Mouse (Mus musculus) liver, embryonic 15.5 days (tissue): ENCODE results near the gene Ston2. TPM values are rescaled to one million over a fixed set of nuclear protein-coding genes. Genes with fewer than 3 reads are reported as not detected.
A peak's percentile ranks its signal among the peaks of the same experiment; 100 is the strongest.

Experiments used
- ATAC-seq: fragments of 200-750 bp; cut with Nextera tagmentation; 2 replicates; pipeline ENCODE4 v1.8.0; 2017; ENCODE audit warnings: moderate number of reproducible peaks, mild to moderate bottlenecking, moderate library complexity; ENCODE audit not compliant: insufficient read depth
- H3K27ac ChIP-seq: fragments of 300-500 bp; sonication (generic); replicated peaks from 2 replicates; pipeline ENCODE4 v1.5.1; 2015; ENCODE audit warnings: mild to moderate bottlenecking, inconsistent platforms
- H3K27me3 ChIP-seq: fragments of 300-500 bp; sonication (generic); 2 replicates; pipeline ENCODE4 v1.6.1; 2015; ENCODE audit warnings: mild to moderate bottlenecking, inconsistent platforms
- H3K36me3 ChIP-seq: fragments of 300-500 bp; sonication (generic); replicated peaks from 2 replicates; pipeline ENCODE4 v1.6.1; 2015; ENCODE audit warnings: moderate library complexity, mild to moderate bottlenecking, inconsistent platforms
- H3K4me1 ChIP-seq: fragments of 300-500 bp; sonication (generic); replicated peaks from 2 replicates; pipeline ENCODE4 v1.6.1; 2015; ENCODE audit warnings: inconsistent platforms
- H3K4me2 ChIP-seq: fragments of 300-500 bp; sonication (generic); 2 replicates; pipeline ENCODE4 v1.6.1; 2015; ENCODE audit warnings: moderate library complexity, mild to moderate bottlenecking, inconsistent platforms
- H3K4me3 ChIP-seq: fragments of 300-500 bp; sonication (generic); replicated peaks from 2 replicates; pipeline ENCODE4 v1.5.1; 2015; ENCODE audit warnings: mild to moderate bottlenecking, inconsistent platforms
- H3K9ac ChIP-seq: fragments of 300-500 bp; sonication (generic); 2 replicates; pipeline ENCODE4 v1.6.1; 2015; ENCODE audit warnings: moderate library complexity, mild to moderate bottlenecking, inconsistent platforms
- H3K9me3 ChIP-seq: fragments of 300-500 bp; sonication (generic); replicated peaks from 2 replicates; pipeline ENCODE4 v1.6.1; 2016; ENCODE audit warnings: inconsistent platforms
- WGBS: fragments of 180-500 bp; shearing (Covaris S2); methylation state at CpG from one replicate; pipeline ENCODE4 v1.1.7; 2015; ENCODE audit warnings: mixed read lengths; ENCODE audit not compliant: insufficient replicate concordance; 5-methylcytosine and 5-hydroxymethylcytosine counted together
- polyA plus RNA-seq: library from polyadenylated mRNA; unstranded; fragments of >200 nt; fragmentation: Nextera tagmentation; extraction: Ambion mirVana; gene quantifications from 2 replicates; pipeline ENCODE4 v1.2.1, GENCODE M21; 2015

The Ston2 gene
- polyA plus RNA-seq, 1 experiment from 2014 or later, result 13.6 TPM

- Histone ChIP-seq H3K9me3 (no peaks in the 10 kb centered on the region), H3K4me1 (peaks cover 11% of the 10 kb centered on the region), H3K27me3 (no peaks in the 10 kb centered on the region), H3K9ac (no peak overlapping the region), H3K4me3 (no peak overlapping the region), H3K4me2 (no peak overlapping the region), H3K27ac (no peak overlapping the region), H3K36me3 (no peaks in the 10 kb centered on the region)
- WGBS, result 78% methylated on average over 14 of the region's 14 CpGs
- ATAC-seq, result no peak
Observed at GRCm38 (mm10) chr12:91679320-91680064, 108.7 kb downstream of the Ston2 start.

- Histone ChIP-seq H3K27ac (no peak overlapping the region), H3K4me1 (no peaks in the 10 kb centered on the region; the same call in 1 of the 2 replicates), H3K9me3 (no peaks in the 10 kb centered on the region), H3K9ac (no peak overlapping the region), H3K27me3 (no peaks in the 10 kb centered on the region), H3K4me3 (no peak overlapping the region), H3K4me2 (no peak overlapping the region), H3K36me3 (no peaks in the 10 kb centered on the region)
- WGBS, result 66% methylated on average over 9 of the region's 9 CpGs
- no peak for ATAC-seq
Observed at GRCm38 (mm10) chr12:91675937-91676336, 112.2 kb downstream of the Ston2 start.

GRCm38 (mm10) chr12:91673141-91673540 lies 115.0 kb downstream of the Ston2 start:
- Histone ChIP-seq H3K36me3 (no peaks in the 10 kb centered on the region), H3K27ac (no peak overlapping the region), H3K9me3 (no peaks in the 10 kb centered on the region), H3K4me2 (no peak overlapping the region), H3K27me3 (no peaks in the 10 kb centered on the region), H3K9ac (no peak overlapping the region), H3K4me3 (no peak overlapping the region), H3K4me1 (peaks cover 12% of the 10 kb centered on the region)
- ATAC-seq, result no peak
- WGBS, result 67% methylated on average over 6 of the region's 6 CpGs

- H3K27me3 ChIP-seq, result no peaks in the 10 kb centered on the region
- H3K27ac ChIP-seq, result no peak overlapping the region
- 80% methylated on average over 7 of the region's 7 CpGs for WGBS
- H3K4me1 ChIP-seq, result peaks cover 18% of the 10 kb centered on the region
- H3K9ac ChIP-seq, result no peak overlapping the region
- H3K9me3 ChIP-seq, result no peaks in the 10 kb centered on the region
- H3K4me2 ChIP-seq, result no peak overlapping the region
- ATAC-seq, result no peak
- H3K36me3 ChIP-seq, result no peaks in the 10 kb centered on the region
- H3K4me3 ChIP-seq, result no peak overlapping the region
Observed at GRCm38 (mm10) chr12:91672528-91672927, 115.7 kb downstream of the Ston2 start.

GRCm38 (mm10) chr12:91668529-91669245 lies 119.5 kb downstream of the Ston2 start:
- Histone ChIP-seq H3K9me3 (no peaks in the 10 kb centered on the region), H3K27me3 (no peaks in the 10 kb centered on the region), H3K4me2 (peak overlapping the region; percentile 18; the same call in 1 of the 2 replicates), H3K27ac (peak overlapping the region; percentile 66), H3K9ac (no peak overlapping the region), H3K36me3 (no peaks in the 10 kb centered on the region), H3K4me3 (no peak overlapping the region), H3K4me1 (peaks cover 31% of the 10 kb centered on the region)
- ATAC-seq, result peak; percentile 81
- 23% methylated on average over 16 of the region's 16 CpGs for WGBS

GRCm38 (mm10) chr12:91667741-91668140 lies 120.4 kb downstream of the Ston2 start:
- WGBS, result 63% methylated on average over 7 of the region's 7 CpGs
- ATAC-seq, result no peak
- Histone ChIP-seq H3K36me3 (no peaks in the 10 kb centered on the region), H3K9ac (no peak overlapping the region), H3K27ac (no peak overlapping the region), H3K4me1 (peaks cover 31% of the 10 kb centered on the region), H3K4me2 (no peak overlapping the region), H3K9me3 (no peaks in the 10 kb centered on the region), H3K27me3 (no peaks in the 10 kb centered on the region), H3K4me3 (no peak overlapping the region)

- no peaks in the 10 kb centered on the region for H3K27me3 ChIP-seq
- no peak for ATAC-seq
- H3K4me2 ChIP-seq, result no peak overlapping the region
- H3K4me3 ChIP-seq, result no peak overlapping the region
- no peaks in the 10 kb centered on the region for H3K9me3 ChIP-seq
- no peak overlapping the region for H3K27ac ChIP-seq
- no peaks in the 10 kb centered on the region for H3K36me3 ChIP-seq
- 72% methylated on average over 3 of the region's 3 CpGs for WGBS
- H3K9ac ChIP-seq, result no peak overlapping the region
- H3K4me1 ChIP-seq, result peaks cover 31% of the 10 kb centered on the region
Observed at GRCm38 (mm10) chr12:91666607-91667006, 121.6 kb downstream of the Ston2 start.

GRCm38 (mm10) chr12:91665431-91665830 lies 122.8 kb downstream of the Ston2 start:
- no peak for ATAC-seq
- H3K9me3 ChIP-seq, result no peaks in the 10 kb centered on the region
- H3K4me3 ChIP-seq, result no peak overlapping the region
- no peaks in the 10 kb centered on the region for H3K27me3 ChIP-seq
- H3K4me2 ChIP-seq, result no peak overlapping the region
- no peak overlapping the region for H3K27ac ChIP-seq
- 36% methylated on average over 5 of the region's 5 CpGs for WGBS
- H3K4me1 ChIP-seq, result peaks cover 31% of the 10 kb centered on the region
- no peaks in the 10 kb centered on the region for H3K36me3 ChIP-seq
- H3K9ac ChIP-seq, result no peak overlapping the region

GRCm38 (mm10) chr12:91663260-91663659 lies 124.9 kb downstream of the Ston2 start:
- H3K9ac ChIP-seq, result no peak overlapping the region
- no peaks in the 10 kb centered on the region for H3K27me3 ChIP-seq
- no peaks in the 10 kb centered on the region for H3K9me3 ChIP-seq
- H3K4me3 ChIP-seq, result no peak overlapping the region
- H3K4me1 ChIP-seq, result peaks cover 20% of the 10 kb centered on the region
- ATAC-seq, result no peak
- no peak overlapping the region for H3K27ac ChIP-seq
- 71% methylated on average over 6 of the region's 6 CpGs for WGBS
- H3K36me3 ChIP-seq, result no peaks in the 10 kb centered on the region
- no peak overlapping the region for H3K4me2 ChIP-seq

- H3K4me3 ChIP-seq, result no peak overlapping the region
- no peak overlapping the region for H3K9ac ChIP-seq
- no peaks in the 10 kb centered on the region for H3K36me3 ChIP-seq
- no peaks in the 10 kb centered on the region for H3K27me3 ChIP-seq
- H3K4me1 ChIP-seq, result peaks cover 16% of the 10 kb centered on the region
- H3K9me3 ChIP-seq, result no peaks in the 10 kb centered on the region
- WGBS, result 78% methylated on average over 4 of the region's 4 CpGs
- no peak for ATAC-seq
- no peak overlapping the region for H3K4me2 ChIP-seq
- H3K27ac ChIP-seq, result no peak overlapping the region
Observed at GRCm38 (mm10) chr12:91662844-91663243, 125.3 kb downstream of the Ston2 start.

GRCm38 (mm10) chr12:91660640-91661417 lies 127.4 kb downstream of the Ston2 start:
- ATAC-seq, result no peak
- 75% methylated on average over 12 of the region's 12 CpGs for WGBS

More at GRCm38 (mm10) chr12:91660640-91661417, 127.4 kb downstream of the Ston2 start:
- Histone ChIP-seq H3K27ac (no peak overlapping the region), H3K36me3 (no peaks in the 10 kb centered on the region), H3K9ac (no peak overlapping the region), H3K9me3 (no peaks in the 10 kb centered on the region), H3K27me3 (no peaks in the 10 kb centered on the region), H3K4me3 (no peak overlapping the region), H3K4me1 (0 out of 2 replicates have a peak, but pooled peaks cover 7% of the 10 kb centered on the region), H3K4me2 (no peak overlapping the region)
